Mouse (Mus musculus) spleen, embryonic (tissue): ENCODE measurements around the gene Tnfrsf13b.

Experiments used
- CTCF ChIA-PET: fragments of 350-600 bp; sonication (Branson Sonifier 250); formaldehyde crosslinking; loops from one replicate; lab custom pipeline; 2022; lab: Charles Lee

The Tnfrsf13b gene

GRCm38 (mm10) chr11:61125970-61126369 lies 585 bp upstream of the Tnfrsf13b start:
- CTCF ChIA-PET: no interaction called here

- CTCF ChIA-PET: interaction anchor here (0.6 to 0.7 kb wide), 2 partner anchors 16 to 24 kb away, joined by 3 to 4 read pairs; no protein-coding TSS in a partner anchor
Observed at GRCm38 (mm10) chr11:61127421-61128055, 983 bp downstream of the Tnfrsf13b start.

- CTCF ChIA-PET: no interaction called here
Observed at GRCm38 (mm10) chr11:61129305-61129704, 2.8 kb downstream of the Tnfrsf13b start.

- CTCF ChIA-PET: interaction anchor here (1.1 kb wide), 1 partner anchor 26 kb away, joined by 3 read pairs; no protein-coding TSS in a partner anchor
Observed at GRCm38 (mm10) chr11:61130646-61131045, 4.1 kb downstream of the Tnfrsf13b start.

DNA sequence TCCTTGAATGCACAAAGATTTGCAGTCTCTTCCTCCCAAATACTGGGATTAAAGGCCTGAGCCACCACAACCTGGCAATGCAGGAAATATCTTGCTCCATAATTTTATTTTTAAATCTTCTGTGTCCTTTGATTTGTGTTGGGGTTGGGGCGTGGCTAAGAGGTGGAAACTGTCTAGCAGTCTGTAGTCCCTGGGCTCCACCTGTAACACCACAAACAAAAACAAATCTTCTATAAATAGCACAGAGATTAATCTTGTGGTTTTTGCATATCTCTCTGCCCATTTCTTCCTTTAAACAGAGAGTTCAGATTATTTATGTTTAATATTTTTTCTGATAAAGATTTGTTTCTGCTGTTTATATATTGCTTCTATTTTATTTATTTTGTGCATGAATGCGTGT lies 6.4 kb downstream of the Tnfrsf13b start:
- CTCF ChIA-PET: no interaction called here

GRCm38 (mm10) chr11:61141693-61142092 lies 15.1 kb downstream of the Tnfrsf13b start:
- CTCF ChIA-PET: interaction anchor here (0.7 kb wide), 1 partner anchor 27 kb away, joined by 3 read pairs; no protein-coding TSS in a partner anchor

GRCm38 (mm10) chr11:61142262-61142661 lies 15.7 kb downstream of the Tnfrsf13b start:
- CTCF ChIA-PET: no interaction called here

- CTCF ChIA-PET: interaction anchor here (0.6 to 1.8 kb wide), 3 partner anchors 13 to 35 kb away, joined by 3 to 5 read pairs (median 3); no protein-coding TSS in a partner anchor
Observed at GRCm38 (mm10) chr11:61142941-61143530, 16.5 kb downstream of the Tnfrsf13b start.

DNA sequence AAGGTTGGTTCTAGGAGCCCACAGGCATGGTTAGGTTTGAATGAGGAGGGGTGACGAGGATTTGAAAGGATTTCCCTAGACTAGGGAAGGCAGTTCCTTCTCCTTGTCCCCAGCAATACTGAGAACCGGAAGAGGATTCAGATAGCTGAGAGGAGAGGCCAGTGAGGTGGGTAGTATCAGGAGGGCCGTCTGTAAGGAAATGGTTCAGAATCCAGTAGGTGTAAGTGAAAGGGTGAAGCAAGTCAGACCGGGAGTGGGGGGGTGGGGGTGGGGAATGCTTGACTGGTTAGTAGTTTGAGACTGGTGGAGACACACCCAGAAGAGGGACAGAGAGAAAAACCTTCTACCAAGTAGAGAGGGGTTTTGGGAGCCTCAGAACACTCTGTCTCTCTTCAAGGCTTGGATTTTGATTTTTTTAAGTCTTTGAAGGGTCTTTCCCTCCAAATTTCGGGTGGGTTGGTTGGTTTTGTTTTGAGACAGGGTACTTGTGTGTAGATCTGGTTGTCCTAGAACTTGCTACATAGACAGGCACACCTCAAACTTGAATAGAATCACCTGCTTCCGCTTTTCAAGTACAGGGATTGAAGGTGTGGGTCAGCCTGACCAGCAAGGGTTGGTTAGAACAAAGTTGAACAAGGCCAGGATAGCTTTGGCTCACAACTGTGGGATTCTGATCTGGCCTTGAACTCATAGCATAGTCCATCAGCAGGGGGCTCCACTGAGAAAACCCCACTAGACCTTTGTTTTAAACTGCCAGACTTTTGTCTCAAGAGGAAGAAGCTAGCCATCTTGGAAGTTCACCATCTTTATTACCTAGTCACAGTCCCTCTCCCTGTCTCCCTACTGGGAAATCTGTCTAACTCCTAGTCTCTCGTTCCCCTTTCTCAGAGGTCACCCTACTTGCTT lies 17.3 kb downstream of the Tnfrsf13b start:
- CTCF ChIA-PET: interaction anchor here (0.5 to 1.8 kb wide), 5 partner anchors 12 to 36 kb away, joined by 3 to 6 read pairs (median 4); no protein-coding TSS in a partner anchor

GRCm38 (mm10) chr11:61145551-61145950 lies 19.0 kb downstream of the Tnfrsf13b start:
- CTCF ChIA-PET: interaction anchor here (1.2 kb wide), 1 partner anchor 41 kb away, joined by 9 read pairs; no protein-coding TSS in a partner anchor

DNA sequence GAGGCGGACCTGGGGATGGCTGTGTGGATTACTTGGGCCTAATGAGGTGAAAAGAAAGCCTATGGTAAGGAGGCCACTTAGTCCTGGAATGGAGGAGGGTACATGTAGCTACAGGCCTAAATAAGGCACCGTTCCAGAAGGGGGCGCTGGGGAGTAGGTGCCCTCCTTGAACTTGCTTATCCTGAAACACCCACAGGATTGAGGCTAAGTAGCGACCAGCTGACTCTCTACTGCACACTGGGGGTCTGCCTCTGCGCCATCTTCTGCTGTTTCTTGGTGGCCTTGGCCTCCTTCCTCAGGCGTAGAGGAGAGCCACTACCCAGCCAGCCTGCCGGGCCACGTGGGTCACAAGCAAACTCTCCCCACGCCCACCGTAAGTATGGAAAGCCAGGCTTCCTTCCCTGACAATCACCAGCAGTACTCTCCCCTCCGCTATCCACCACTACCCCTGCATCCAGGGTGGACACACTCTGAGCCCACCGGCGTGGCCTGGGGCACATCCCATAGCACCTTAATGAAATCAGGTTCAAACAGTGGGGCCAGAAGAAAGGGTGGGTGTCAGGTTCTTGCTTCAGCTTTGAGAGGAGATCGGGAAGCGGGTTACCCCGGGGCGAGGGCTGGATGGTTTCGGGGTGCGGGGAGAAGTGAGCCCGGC lies 20.2 kb downstream of the Tnfrsf13b start:
- CTCF ChIA-PET: interaction anchor here (0.6 to 1.2 kb wide), 3 partner anchors 42 to 1503 kb away, joined by 4 to 9 read pairs (median 7); no protein-coding TSS in a partner anchor

DNA sequence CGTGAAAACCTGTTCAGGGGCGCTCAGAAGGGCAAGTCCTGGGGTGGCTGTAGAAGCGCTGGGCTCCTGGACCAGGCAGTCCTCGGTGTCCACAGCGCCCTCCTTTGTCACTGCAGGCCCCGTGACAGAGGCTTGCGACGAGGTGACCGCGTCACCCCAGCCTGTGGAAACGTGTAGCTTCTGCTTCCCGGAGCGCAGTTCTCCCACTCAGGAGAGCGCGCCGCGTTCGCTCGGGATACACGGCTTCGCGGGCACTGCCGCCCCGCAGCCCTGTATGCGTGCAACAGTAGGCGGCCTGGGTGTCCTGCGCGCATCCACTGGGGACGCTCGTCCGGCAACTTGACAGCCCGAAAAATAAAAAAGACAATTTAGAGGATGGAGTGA lies 20.7 kb downstream of the Tnfrsf13b start:
- CTCF ChIA-PET: no interaction called here

GRCm38 (mm10) chr11:61150233-61151001 lies 23.9 kb downstream of the Tnfrsf13b start:
- CTCF ChIA-PET: no interaction called here

DNA sequence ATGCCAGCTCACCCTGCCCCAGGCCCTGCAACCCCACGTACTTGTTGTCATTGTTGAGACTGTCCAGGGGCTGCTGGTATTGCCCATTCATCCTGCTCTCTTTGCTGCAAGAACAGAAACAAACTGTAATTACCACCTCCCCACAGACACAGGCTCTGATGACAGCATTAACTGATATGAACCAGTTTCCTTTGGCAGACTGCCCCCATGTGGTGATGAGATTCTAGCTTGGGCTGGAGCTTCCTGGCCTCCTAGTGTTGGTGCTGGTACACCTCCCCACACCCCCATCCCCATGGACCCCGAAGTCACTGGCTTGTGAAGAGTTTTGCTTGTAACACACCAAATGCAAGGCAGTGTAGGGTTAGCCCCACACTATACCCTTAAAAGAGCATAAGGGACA lies 29.2 kb downstream of the Tnfrsf13b start:
- CTCF ChIA-PET: interaction anchor here (1.0 to 1.2 kb wide), 3 partner anchors 13 to 53 kb away, joined by 3 to 4 read pairs (median 3); no protein-coding TSS in a partner anchor

DNA sequence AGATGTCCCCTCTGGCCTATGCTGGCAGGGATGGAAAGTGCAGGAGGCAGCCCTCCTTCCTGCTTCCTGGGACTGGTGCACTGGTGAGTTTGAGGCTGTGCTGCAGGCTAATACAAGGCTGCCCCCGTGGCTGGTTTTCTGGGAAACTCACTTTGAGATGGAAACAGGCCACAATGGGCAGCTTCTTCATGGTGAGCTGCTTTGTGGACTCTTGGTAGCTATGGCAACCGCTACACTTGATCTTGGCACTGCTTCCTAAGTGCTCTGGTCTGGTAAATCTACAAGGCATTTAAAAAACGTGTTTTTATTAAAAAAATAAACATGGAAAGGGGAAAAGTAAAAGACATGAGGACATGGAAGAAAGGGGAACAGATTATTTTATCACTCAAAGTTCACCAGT lies 31.6 kb downstream of the Tnfrsf13b start:
- CTCF ChIA-PET: interaction anchor here (0.7 kb wide), 1 partner anchor 594 kb away, joined by 3 read pairs; no protein-coding TSS in a partner anchor

- CTCF ChIA-PET: interaction anchor here (1.0 kb wide), 1 partner anchor 11 kb away, joined by 3 read pairs; no protein-coding TSS in a partner anchor
Observed at GRCm38 (mm10) chr11:61159796-61160732, 33.5 kb downstream of the Tnfrsf13b start.

GRCm38 (mm10) chr11:61161121-61161520 lies 34.6 kb downstream of the Tnfrsf13b start:
- CTCF ChIA-PET: no interaction called here

DNA sequence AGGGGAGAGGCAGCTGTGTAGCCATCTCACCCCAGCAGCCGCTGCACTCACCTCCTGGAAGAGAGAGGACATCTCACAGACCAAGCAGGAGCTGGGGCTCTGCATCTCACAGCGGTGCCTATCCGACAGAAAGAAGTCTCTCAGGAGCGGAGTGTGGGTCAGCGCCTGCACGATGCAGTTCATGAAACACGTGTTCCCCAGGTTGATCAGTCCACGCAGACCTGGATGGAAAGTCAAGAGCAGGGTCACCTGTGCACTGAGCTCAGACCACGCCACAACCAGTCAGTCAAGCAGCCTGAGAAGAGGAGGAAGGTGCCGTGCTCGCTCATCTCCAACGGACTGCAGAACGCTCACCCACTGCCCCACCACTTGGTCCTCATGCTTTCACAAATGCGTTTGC lies 36.2 kb downstream of the Tnfrsf13b start:
- CTCF ChIA-PET: no interaction called here

- CTCF ChIA-PET: interaction anchor here (0.9 kb wide), 1 partner anchor 58 kb away, joined by 3 read pairs; no protein-coding TSS in a partner anchor
Observed at GRCm38 (mm10) chr11:61163341-61163740, 36.8 kb downstream of the Tnfrsf13b start.
